21 mouse cellular contexts compared by ENCODE assay signal in genomic region chr11:49267970-49268579, GRCm38 (mm10). TPM values are rescaled to one million over a fixed set of nuclear protein-coding genes. Genes with fewer than 3 reads are reported as not detected.
DNase-seq lines count a peak whose midpoint lies in the region; ATAC-seq and TF ChIP-seq lines count a peak whose summit lies in the region.
"Had no signal": no experiment of that assay in that cellular context is flagged by ENCODE, and none has a peak within 500 bp of the region (broad histone marks: within the 10 kb centered on the region; RNA-seq: fewer than 3 reads in every experiment).

No protein-coding gene starts in this region.

- peaks cover 9% of the 10 kb centered on the region for H3K36me3 ChIP-seq in heart, embryonic 10.5 days
- H3K36me3 ChIP-seq in lung, embryonic 14.5 days (ENCODE audit: insufficient read depth) = peaks cover 12% of the 10 kb centered on the region; the same call in 1 of the 2 replicates
- peaks cover 1% of the 10 kb centered on the region; the same call in 1 of the 2 replicates for H3K36me3 ChIP-seq in stomach, embryonic 15.5 days
- H3K36me3 ChIP-seq: midbrain, embryonic 15.5 days; neural tube, embryonic 12.5 days had no signal

- no peak for TF ChIP-seq CTCF in lung, embryonic 14.5 days (IDR thresholded peaks at IDR 0.05; ENCODE audit: low read depth)

- no peaks in the 10 kb centered on the region for H3K9me3 ChIP-seq in heart, embryonic 10.5 days
- no peaks in the 10 kb centered on the region for H3K9me3 ChIP-seq in lung, embryonic 14.5 days (ENCODE audit: low read depth, low read length)
- no peaks in the 10 kb centered on the region for H3K9me3 ChIP-seq in stomach, embryonic 15.5 days
- H3K9me3 ChIP-seq: embryonic facial prominence, embryonic 15.5 days; midbrain, embryonic 15.5 days; neural tube, embryonic 12.5 days had no signal

- H3K27ac ChIP-seq in heart, embryonic 10.5 days = no peak overlapping the region
- peak overlapping the region; percentile 50; the same call in 1 of the 2 replicates for H3K27ac ChIP-seq in lung, embryonic 14.5 days (ENCODE audit: low read depth)
- peak overlapping the region; percentile 52 for H3K27ac ChIP-seq in stomach, embryonic 15.5 days
- H3K27ac ChIP-seq: embryonic facial prominence, embryonic 15.5 days; hindbrain, embryonic 14.5 days; midbrain, embryonic 15.5 days; neural tube, embryonic 12.5 days had no signal

- intact Hi-C loops in heart, postnatal 10 days (cut with DNase I) = no loop called here

- H3K4me1 ChIP-seq in heart, embryonic 10.5 days = peaks cover 12% of the 10 kb centered on the region
- no peaks in the 10 kb centered on the region for H3K4me1 ChIP-seq in lung, embryonic 14.5 days (ENCODE audit: insufficient read depth)
- H3K4me1 ChIP-seq in stomach, embryonic 15.5 days = no peaks in the 10 kb centered on the region
- H3K4me1 ChIP-seq: embryonic facial prominence, embryonic 15.5 days; midbrain, embryonic 15.5 days; neural tube, embryonic 12.5 days had no signal

- no peak overlapping the region for H3K4me3 ChIP-seq in heart, embryonic 10.5 days
- H3K4me3 ChIP-seq in lung, embryonic 14.5 days (ENCODE audit: low read depth, low read length) = no peak overlapping the region
- no peak overlapping the region for H3K4me3 ChIP-seq in stomach, embryonic 15.5 days (replicated peaks)
- H3K4me3 ChIP-seq: embryonic facial prominence, embryonic 15.5 days; midbrain, embryonic 15.5 days; neural tube, embryonic 12.5 days had no signal

- WGBS in heart, embryonic 10.5 days = 66% methylated on average over 15 of the region's 15 CpGs
- WGBS in lung, embryonic 14.5 days = 59% methylated on average over 15 of the region's 15 CpGs
- 57% methylated on average over 15 of the region's 15 CpGs for WGBS in stomach, embryonic 15.5 days

- no peak overlapping the region for H3K9ac ChIP-seq in lung, embryonic 14.5 days
- H3K9ac ChIP-seq in stomach, embryonic 15.5 days = no peak overlapping the region
- H3K9ac ChIP-seq: embryonic facial prominence, embryonic 15.5 days; hindbrain, embryonic 14.5 days; midbrain, embryonic 15.5 days; neural tube, embryonic 12.5 days had no signal

- peak; percentile 74 for DNase-seq in heart, embryonic 10.5 days (ENCODE audit: low spot score)
- DNase-seq in heart, postnatal 10 days = no peak
- DNase-seq in lung, embryonic 14.5 days = peak; percentile 29
- DNase-seq in lung, postnatal 25 days (ENCODE audit: low spot score) = no peak
- DNase-seq in kidney, adult 9 months = peak; percentile 88
- DNase-seq in ovary, postnatal 14 days (ENCODE audit: low spot score) = no peak
- no peak for DNase-seq in thymus, postnatal 36 days
- DNase-seq: adrenal gland, postnatal 14 days; lung, adult 2 months; spleen, adult 18-20 months; thymus, adult 18-20 months had no signal

- no peak for ATAC-seq in lung, embryonic 14.5 days (ENCODE audit: insufficient read depth)
- no peak for ATAC-seq in stomach, embryonic 15.5 days (ENCODE audit: insufficient read depth, low FRiP score, low read depth)
- ATAC-seq: forebrain, embryonic 16.5 days; midbrain, embryonic 15.5 days had no signal

- H3K27me3 ChIP-seq in heart, embryonic 10.5 days (ENCODE audit: insufficient read depth, poor library complexity, severe bottlenecking) = no peaks in the 10 kb centered on the region
- H3K27me3 ChIP-seq in lung, embryonic 14.5 days (ENCODE audit: insufficient read depth, low read length) = no peaks in the 10 kb centered on the region
- H3K27me3 ChIP-seq in stomach, embryonic 15.5 days (replicated peaks) = no peaks in the 10 kb centered on the region
- H3K27me3 ChIP-seq: embryonic facial prominence, embryonic 15.5 days; midbrain, embryonic 15.5 days; neural tube, embryonic 12.5 days had no signal

- H3K4me2 ChIP-seq in lung, embryonic 14.5 days = no peak overlapping the region
- no peak overlapping the region for H3K4me2 ChIP-seq in stomach, embryonic 15.5 days
- H3K4me2 ChIP-seq: embryonic facial prominence, embryonic 15.5 days; hindbrain, embryonic 14.5 days; midbrain, embryonic 15.5 days; neural tube, embryonic 12.5 days had no signal

RNA-seq across cellular contexts. Expression of gene Olfr1393, which starts 10.0 kb away (rescaled TPM):
- polyA plus RNA-seq in heart, embryonic 10.5 days (2016; fragmentation: Nextera tagmentation; extraction: Ambion mirVana) = not detected in 2 replicates
- under 1 TPM; 0.17 to 0.35 TPM for total RNA-seq in heart, postnatal 10 days (2021)
- not detected in 2 replicates for polyA plus RNA-seq in lung, embryonic 14.5 days (2014; fragmentation: Nextera tagmentation; extraction: Ambion mirVana)
- polyA plus RNA-seq in stomach, embryonic 15.5 days (2015; fragmentation: Nextera tagmentation; extraction: Ambion mirVana) = not detected in 2 replicates
- total RNA-seq: adrenal gland, postnatal 14 days; common myeloid progenitor, adult 5-6 weeks; gastrocnemius, adult 8-10 months; layer of hippocampus, postnatal 10 days had no signal
- polyA plus RNA-seq: forebrain, embryonic 16.5 days; hindbrain, embryonic 14.5 days; lung, adult 2 months; midbrain, embryonic 15.5 days; neural tube, embryonic 12.5 days had no signal

RNA-seq across cellular contexts. Expression of gene Olfr1392, which starts 17.0 kb away (rescaled TPM):
- polyA plus RNA-seq in heart, embryonic 10.5 days (2016; fragmentation: Nextera tagmentation; extraction: Ambion mirVana) = not detected in 2 replicates
- total RNA-seq in heart, postnatal 10 days (2021) = not detected
- not detected in 2 replicates for polyA plus RNA-seq in lung, embryonic 14.5 days (2014; fragmentation: Nextera tagmentation; extraction: Ambion mirVana)
- 0.06 TPM in 1 of 2 replicates, not detected in the other for polyA plus RNA-seq in stomach, embryonic 15.5 days (2015; fragmentation: Nextera tagmentation; extraction: Ambion mirVana)
- total RNA-seq: adrenal gland, postnatal 14 days; common myeloid progenitor, adult 5-6 weeks; gastrocnemius, adult 8-10 months had no signal
- polyA plus RNA-seq: embryonic facial prominence, embryonic 15.5 days; forebrain, embryonic 16.5 days; hindbrain, embryonic 14.5 days; neural tube, embryonic 12.5 days had no signal

RNA-seq across cellular contexts. Expression of gene Mgat1, which starts 24.1 kb away (rescaled TPM):
- 41.1 and 46.9 TPM in 2 replicates for polyA plus RNA-seq in heart, embryonic 10.5 days (2016; fragmentation: Nextera tagmentation; extraction: Ambion mirVana)
- total RNA-seq in heart, postnatal 10 days (2021) = 10 to 100 TPM; 84.4 to 86.9 TPM
- polyA plus RNA-seq in lung, embryonic 14.5 days (2014; fragmentation: Nextera tagmentation; extraction: Ambion mirVana) = 59.3 and 60.0 TPM in 2 replicates
- polyA plus RNA-seq in stomach, embryonic 15.5 days (2015; fragmentation: Nextera tagmentation; extraction: Ambion mirVana) = 59.3 and 59.9 TPM in 2 replicates

RNA-seq across cellular contexts. Expression of gene Olfr10, which starts 36.5 kb away (rescaled TPM):
- not detected in 2 replicates for polyA plus RNA-seq in heart, embryonic 10.5 days (2016; fragmentation: Nextera tagmentation; extraction: Ambion mirVana)
- total RNA-seq in heart, postnatal 10 days (2021) = not detected
- not detected in 2 replicates for polyA plus RNA-seq in lung, embryonic 14.5 days (2014; fragmentation: Nextera tagmentation; extraction: Ambion mirVana)
- not detected in 2 replicates for polyA plus RNA-seq in stomach, embryonic 15.5 days (2015; fragmentation: Nextera tagmentation; extraction: Ambion mirVana)
- total RNA-seq: adrenal gland, postnatal 14 days; common myeloid progenitor, adult 5-6 weeks; gastrocnemius, adult 8-10 months; left cerebral cortex, postnatal 25 days had no signal
- polyA plus RNA-seq: embryonic facial prominence, embryonic 15.5 days; forebrain, embryonic 16.5 days; hindbrain, embryonic 14.5 days; lung, adult 2 months; midbrain, embryonic 15.5 days; neural tube, embryonic 12.5 days had no signal

RNA-seq across cellular contexts. Expression of gene Olfr1391, which starts 54.5 kb away (rescaled TPM):
- polyA plus RNA-seq in heart, embryonic 10.5 days (2016; fragmentation: Nextera tagmentation; extraction: Ambion mirVana) = not detected in 2 replicates
- not detected for total RNA-seq in heart, postnatal 10 days (2021)
- polyA plus RNA-seq in lung, embryonic 14.5 days (2014; fragmentation: Nextera tagmentation; extraction: Ambion mirVana) = not detected in 2 replicates
- polyA plus RNA-seq in stomach, embryonic 15.5 days (2015; fragmentation: Nextera tagmentation; extraction: Ambion mirVana) = not detected in 2 replicates
- total RNA-seq: adrenal gland, postnatal 14 days; common myeloid progenitor, adult 5-6 weeks; gastrocnemius, adult 8-10 months; layer of hippocampus, postnatal 10 days; left cerebral cortex, postnatal 25 days had no signal
- polyA plus RNA-seq: forebrain, embryonic 16.5 days; hindbrain, embryonic 14.5 days; lung, adult 2 months; midbrain, embryonic 15.5 days; neural tube, embryonic 12.5 days had no signal

Comparison
In these comparisons a context has a peak if more than half of its experiments do, and no peak if none do; other contexts are left out.
1. DNase-seq: peak in heart, embryonic 10.5 days (single experiment), lung, embryonic 14.5 days (single experiment) and kidney, adult 9 months (single experiment); none in heart, postnatal 10 days (0 of 2), lung, postnatal 25 days (single experiment), ovary, postnatal 14 days (single experiment) and thymus, postnatal 36 days (0 of 2).